Mouse (Mus musculus): ENCODE measurements around the gene Smyd3. TPM values are rescaled to one million over a fixed set of nuclear protein-coding genes. Genes with fewer than 3 reads are reported as not detected.
"Not testable (repeated sequence)": the region's sequence is repeated elsewhere in the genome, so short reads cannot be mapped to it uniquely, and the experiment has no call there.

Gene Smyd3
- polyA plus RNA-seq, 1 experiment from 2014 or later, result 16.1 TPM

GRCm38 (mm10) chr1:179174241-179174640 lies 343.6 kb downstream of the Smyd3 start:
- Histone ChIP-seq H3K4me3 (no peak overlapping the region), H3K27ac (no peak overlapping the region), H3K36me3 (no peaks in the 10 kb centered on the region), H3K9me3 (no peaks in the 10 kb centered on the region), H3K27me3 (ENCODE audit: insufficient read depth, poor library complexity, severe bottlenecking) (no peaks in the 10 kb centered on the region), H3K4me1 (peaks cover 10% of the 10 kb centered on the region; the same call in 1 of the 2 replicates)
- no peak for DNase-seq (ENCODE audit: low spot score)
- WGBS, result 39% methylated on average over 4 of the region's 4 CpGs

DNA sequence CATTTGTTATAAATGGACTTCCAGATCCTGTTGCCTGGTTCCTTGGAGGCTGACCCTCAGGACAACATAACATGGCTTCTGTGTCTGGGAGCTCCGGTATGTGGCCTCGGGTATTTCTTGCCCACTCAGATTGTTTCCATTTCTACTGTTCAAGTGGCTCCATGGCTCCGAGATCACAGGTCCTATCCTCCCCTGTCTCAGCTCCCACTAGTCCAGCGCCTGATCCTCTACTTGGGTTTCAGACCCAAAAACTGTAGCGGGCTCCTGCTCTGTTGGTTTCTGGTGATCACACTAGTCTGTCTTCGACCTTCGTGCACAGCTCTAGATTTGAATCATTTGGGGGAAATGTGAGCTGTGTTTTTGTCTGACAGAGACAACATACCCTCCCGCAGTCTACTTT lies 347.3 kb downstream of the Smyd3 start:
- Histone ChIP-seq H3K9me3 (no peaks in the 10 kb centered on the region), H3K36me3 (no peaks in the 10 kb centered on the region), H3K4me1 (peaks cover 9% of the 10 kb centered on the region), H3K27me3 (ENCODE audit: insufficient read depth, poor library complexity, severe bottlenecking) (no peaks in the 10 kb centered on the region), H3K4me3 (no peak overlapping the region), H3K27ac (no peak overlapping the region)
- DNase-seq (ENCODE audit: low spot score), result no peak
- WGBS, result 79% methylated on average over 8 of the region's 8 CpGs

GRCm38 (mm10) chr1:179169749-179170148 lies 348.1 kb downstream of the Smyd3 start:
- WGBS, result 53% methylated on average over 3 of the region's 3 CpGs
- Histone ChIP-seq H3K27ac (no peak overlapping the region), H3K27me3 (ENCODE audit: insufficient read depth, poor library complexity, severe bottlenecking) (no peaks in the 10 kb centered on the region), H3K9me3 (no peaks in the 10 kb centered on the region), H3K36me3 (no peaks in the 10 kb centered on the region), H3K4me1 (peaks cover 9% of the 10 kb centered on the region), H3K4me3 (no peak overlapping the region)
- no peak for DNase-seq (ENCODE audit: low spot score)

- Histone ChIP-seq H3K27me3 (ENCODE audit: insufficient read depth, poor library complexity, severe bottlenecking) (no peaks in the 10 kb centered on the region), H3K9me3 (no peaks in the 10 kb centered on the region), H3K27ac (no peak overlapping the region), H3K36me3 (no peaks in the 10 kb centered on the region), H3K4me3 (no peak overlapping the region), H3K4me1 (peaks cover 7% of the 10 kb centered on the region)
- DNase-seq (ENCODE audit: low spot score), result no peak
- WGBS, result 85% methylated on average over 10 of the region's 10 CpGs
These were observed 348.7 kb downstream of the Smyd3 start for GRCm38 (mm10) chr1:179169161-179169560.

DNA sequence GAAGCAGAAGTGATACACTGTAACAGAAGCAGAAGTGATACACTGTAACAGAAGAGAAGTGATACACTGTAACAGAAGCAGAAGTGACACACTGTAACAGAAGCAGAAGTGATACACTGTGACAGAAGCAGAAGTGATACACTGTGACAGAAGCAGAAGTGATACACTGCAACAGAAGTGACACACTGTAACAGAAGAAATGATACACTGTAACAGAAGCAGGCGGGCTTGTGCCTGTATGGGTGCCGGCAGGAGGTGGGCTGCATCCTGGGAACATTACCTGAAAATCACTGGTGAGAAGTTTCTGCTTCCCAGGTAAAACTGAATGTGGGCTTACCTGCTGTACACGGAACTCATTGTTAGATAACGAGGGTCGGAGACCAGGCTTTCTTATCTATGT lies 353.6 kb downstream of the Smyd3 start:
- not testable (repeated sequence) for H3K9me3 ChIP-seq; H3K27me3 ChIP-seq (ENCODE audit: insufficient read depth, poor library complexity, severe bottlenecking); H3K4me3 ChIP-seq; H3K36me3 ChIP-seq; DNase-seq (ENCODE audit: low spot score); H3K4me1 ChIP-seq; H3K27ac ChIP-seq
- 77% methylated on average over 5 of the region's 5 CpGs for WGBS

- H3K9me3 ChIP-seq; H3K4me1 ChIP-seq; H3K27ac ChIP-seq; H3K4me3 ChIP-seq; H3K36me3 ChIP-seq; H3K27me3 ChIP-seq (ENCODE audit: insufficient read depth, poor library complexity, severe bottlenecking); DNase-seq (ENCODE audit: low spot score): not testable (repeated sequence)
- WGBS, result 88% methylated on average over 1 of the region's 1 CpGs
These were observed 355.1 kb downstream of the Smyd3 start for GRCm38 (mm10) chr1:179162752-179163151.

DNA sequence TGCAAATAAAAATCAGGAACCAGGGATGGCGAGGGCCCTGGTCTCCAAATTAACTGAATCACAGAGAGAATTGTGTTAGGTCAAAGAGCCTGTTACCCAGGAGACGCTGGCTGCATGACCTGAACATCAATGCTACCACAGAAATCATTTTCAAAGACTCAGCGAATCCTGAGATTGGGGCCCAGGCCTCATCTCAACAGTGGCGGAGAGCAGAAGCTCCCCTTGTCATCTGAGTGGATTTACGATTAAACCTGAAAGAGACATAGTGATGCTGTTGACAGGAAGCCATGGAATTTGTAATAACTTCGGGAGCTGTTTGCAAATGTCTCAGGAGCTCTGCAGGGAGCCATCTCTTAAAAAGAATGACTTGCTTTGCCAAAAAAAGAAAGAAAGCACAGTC lies 355.9 kb downstream of the Smyd3 start:
- H3K27ac ChIP-seq, result no peak overlapping the region
- no peaks in the 10 kb centered on the region for H3K27me3 ChIP-seq (ENCODE audit: insufficient read depth, poor library complexity, severe bottlenecking)
- no peak for DNase-seq (ENCODE audit: low spot score)
- WGBS, result 60% methylated on average over 6 of the region's 6 CpGs
- no peaks in the 10 kb centered on the region for H3K9me3 ChIP-seq
- no peak overlapping the region for H3K4me3 ChIP-seq
- H3K4me1 ChIP-seq, result peaks cover 9% of the 10 kb centered on the region
- H3K36me3 ChIP-seq, result no peaks in the 10 kb centered on the region

DNA sequence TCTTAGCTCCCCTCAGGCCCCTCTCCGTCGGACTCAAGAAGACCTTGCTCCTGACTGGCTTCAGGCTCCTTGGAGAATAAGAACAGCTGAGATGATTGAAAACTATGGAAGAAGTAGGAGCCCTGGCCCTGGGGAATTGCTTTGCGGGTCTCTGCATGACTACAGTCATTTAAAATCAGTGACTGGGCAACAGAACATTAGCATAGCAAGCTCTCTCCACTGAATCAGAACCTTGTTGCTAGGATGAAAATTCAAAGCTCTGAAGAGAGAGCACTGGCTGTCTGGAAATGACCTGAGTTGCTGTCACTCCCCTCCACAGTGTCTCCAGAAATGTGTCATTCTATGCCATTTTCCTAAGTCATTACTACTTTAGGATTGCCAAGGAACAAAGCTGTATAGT lies 357.1 kb downstream of the Smyd3 start:
- Histone ChIP-seq H3K27ac (no peak overlapping the region), H3K4me1 (peaks cover 5% of the 10 kb centered on the region; the same call in 1 of the 2 replicates), H3K4me3 (no peak overlapping the region), H3K27me3 (ENCODE audit: insufficient read depth, poor library complexity, severe bottlenecking) (no peaks in the 10 kb centered on the region), H3K9me3 (no peaks in the 10 kb centered on the region), H3K36me3 (no peaks in the 10 kb centered on the region)
- 58% methylated on average over 3 of the region's 3 CpGs for WGBS
- no peak for DNase-seq (ENCODE audit: low spot score)

GRCm38 (mm10) chr1:179152376-179152775 lies 365.5 kb downstream of the Smyd3 start:
- Histone ChIP-seq H3K27ac (no peak overlapping the region), H3K4me1 (peaks cover 12% of the 10 kb centered on the region; the same call in 1 of the 2 replicates), H3K4me3 (no peak overlapping the region), H3K9me3 (no peaks in the 10 kb centered on the region), H3K36me3 (no peaks in the 10 kb centered on the region), H3K27me3 (ENCODE audit: insufficient read depth, poor library complexity, severe bottlenecking) (no peaks in the 10 kb centered on the region)
- DNase-seq (ENCODE audit: low spot score), result no peak
- WGBS, result 73% methylated on average over 9 of the region's 9 CpGs

GRCm38 (mm10) chr1:179151275-179151674 lies 366.6 kb downstream of the Smyd3 start:
- Histone ChIP-seq H3K9me3 (no peaks in the 10 kb centered on the region), H3K36me3 (no peaks in the 10 kb centered on the region), H3K4me1 (peaks cover 18% of the 10 kb centered on the region), H3K27me3 (ENCODE audit: insufficient read depth, poor library complexity, severe bottlenecking) (no peaks in the 10 kb centered on the region), H3K4me3 (no peak overlapping the region), H3K27ac (no peak overlapping the region)
- DNase-seq (ENCODE audit: low spot score), result no peak
- 68% methylated on average over 2 of the region's 2 CpGs for WGBS

DNA sequence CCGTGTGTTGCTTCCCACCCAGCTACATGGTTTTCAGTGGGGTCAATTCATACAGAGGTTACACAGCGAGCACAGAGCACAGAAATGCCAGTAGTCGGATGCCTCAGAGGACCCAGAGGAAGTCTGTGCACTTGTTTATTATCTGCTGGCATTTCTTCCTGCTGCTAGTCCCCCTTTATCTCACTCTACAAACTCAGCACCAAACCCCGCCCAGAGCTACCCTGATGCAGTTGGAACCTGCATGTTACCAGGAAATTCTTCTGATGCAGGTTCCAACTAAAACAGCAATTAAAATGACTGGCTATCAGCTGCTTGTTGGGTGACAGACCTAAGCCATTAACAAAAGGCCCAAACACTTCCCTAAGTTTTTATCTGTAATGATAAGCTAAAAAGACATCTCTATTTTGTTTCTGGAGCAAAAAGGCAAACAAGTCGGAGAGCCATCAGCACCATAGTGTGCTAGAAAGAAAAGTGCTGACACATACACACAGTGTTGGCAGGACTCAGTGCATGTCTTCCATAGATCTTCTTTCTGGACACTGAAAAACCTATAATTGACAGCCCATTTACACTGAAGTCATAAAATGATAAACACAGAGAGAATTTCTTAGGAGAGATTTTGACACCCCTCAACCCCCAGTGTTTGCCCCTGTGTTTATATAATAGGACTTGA lies 368.2 kb downstream of the Smyd3 start:
- Histone ChIP-seq H3K27me3 (ENCODE audit: insufficient read depth, poor library complexity, severe bottlenecking) (no peaks in the 10 kb centered on the region; the same call in 1 of the 2 replicates), H3K9me3 (no peaks in the 10 kb centered on the region), H3K4me1 (peaks cover 18% of the 10 kb centered on the region), H3K27ac (no peak overlapping the region), H3K4me3 (no peak overlapping the region), H3K36me3 (no peaks in the 10 kb centered on the region)
- DNase-seq (ENCODE audit: low spot score), result no peak
- 33% methylated on average over 5 of the region's 5 CpGs for WGBS

GRCm38 (mm10) chr1:179146730-179147167 lies 371.1 kb downstream of the Smyd3 start:
- Histone ChIP-seq H3K27ac (peak overlapping the region; percentile 77), H3K9me3 (no peaks in the 10 kb centered on the region), H3K4me3 (no peak overlapping the region), H3K4me1 (peaks cover 20% of the 10 kb centered on the region), H3K36me3 (no peaks in the 10 kb centered on the region), H3K27me3 (ENCODE audit: insufficient read depth, poor library complexity, severe bottlenecking) (no peaks in the 10 kb centered on the region; the same call in 1 of the 2 replicates)
- no peak for DNase-seq (ENCODE audit: low spot score)
- WGBS, result 55% methylated on average over 9 of the region's 9 CpGs

DNA sequence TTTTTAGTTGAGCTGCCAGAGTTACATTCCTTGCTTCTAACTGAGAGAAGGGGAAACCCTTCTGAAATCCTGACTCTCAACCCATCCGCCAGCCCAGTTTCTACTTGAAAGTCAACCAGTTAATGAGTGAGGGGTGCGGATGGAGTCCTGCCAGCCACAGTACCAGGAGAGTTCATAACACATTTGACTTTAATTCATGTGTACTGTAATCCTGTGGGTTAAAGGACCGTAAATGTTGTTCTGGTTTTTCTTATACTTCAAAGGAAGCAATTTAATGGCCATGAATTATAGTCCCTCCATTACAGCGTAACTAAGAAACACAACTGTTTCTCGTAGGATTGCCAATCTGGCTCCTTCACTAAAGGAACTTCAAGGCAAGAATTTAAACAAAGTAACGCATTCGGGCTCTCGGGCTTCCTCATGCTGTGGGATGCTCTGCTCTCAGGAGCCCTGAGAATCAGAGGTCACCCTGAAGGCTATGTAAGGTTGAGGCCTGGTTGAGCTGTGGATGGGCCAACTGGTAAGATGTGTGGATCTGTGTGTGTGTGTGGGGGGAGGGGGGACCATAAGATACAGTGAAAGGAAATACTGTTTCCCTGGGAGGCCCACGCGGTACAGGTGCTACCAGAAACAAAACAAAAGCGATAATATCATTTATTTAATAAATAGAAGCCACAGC lies 374.5 kb downstream of the Smyd3 start:
- DNase-seq (ENCODE audit: low spot score), result no peak
- Histone ChIP-seq H3K9me3 (no peaks in the 10 kb centered on the region), H3K27ac (no peak overlapping the region), H3K36me3 (no peaks in the 10 kb centered on the region), H3K4me1 (peaks cover 11% of the 10 kb centered on the region), H3K4me3 (no peak overlapping the region), H3K27me3 (ENCODE audit: insufficient read depth, poor library complexity, severe bottlenecking) (no peaks in the 10 kb centered on the region; the same call in 1 of the 2 replicates)
- WGBS, result 85% methylated on average over 11 of the region's 11 CpGs
